Mouse (Mus musculus) thymus, adult 2 months (tissue): ENCODE measurements around the gene Vmn1r3.

ENCODE experiments used
- CTCF ChIP-seq: fragments of 200-500 bp; IDR thresholded peaks from 2 replicates; pipeline ENCODE4 v1.5.1; 2012; ENCODE audit warnings: mild to moderate bottlenecking, control low read depth, low read length, moderate library complexity, borderline replicate concordance; ENCODE audit not compliant: control insufficient read depth, poor library complexity, insufficient read depth; ENCODE audit errors: extremely low read depth
- POLR2A ChIP-seq: fragments of 200-500 bp; IDR thresholded peaks from 2 replicates; pipeline ENCODE4 v1.6.1; 2012; ENCODE audit warnings: mild to moderate bottlenecking, low read length, control low read depth, moderate library complexity; ENCODE audit not compliant: control insufficient read depth, poor library complexity, insufficient read depth; ENCODE audit errors: extremely low read depth

- no peak for TF ChIP-seq CTCF
- no peak for TF ChIP-seq POLR2A
Observed at GRCm38 (mm10) chr4:3229532-3229931, 44.4 kb upstream of the Vmn1r3 start.
